Mouse (Mus musculus) activated CD4-positive, CD25-positive, alpha-beta regulatory T cell, adult 4 months (primary cell): ENCODE data around the gene Olfr573-ps1. TPM values are rescaled to one million over a fixed set of nuclear protein-coding genes. Genes with fewer than 3 reads are reported as not detected.

ENCODE experiments used
- ATAC-seq: one replicate; pipeline ENCODE4 v1.8.0; 2017
- polyA plus RNA-seq, 2 experiments: library from polyadenylated mRNA; unstranded; fragments of 100-300 nt; shearing (Covaris generic); gene quantifications; one replicate each; pipeline ENCODE4 v1.2.1; 2017

Olfr573-ps1 gene
- polyA plus RNA-seq = not detected

- ATAC-seq = no peak
Measured at GRCm38 (mm10) chr7:102942475-102942874, at the start of gene Olfr573-ps1. Gene Olfr573-ps1 (minus strand): TSS chr7:102942575.

DNA sequence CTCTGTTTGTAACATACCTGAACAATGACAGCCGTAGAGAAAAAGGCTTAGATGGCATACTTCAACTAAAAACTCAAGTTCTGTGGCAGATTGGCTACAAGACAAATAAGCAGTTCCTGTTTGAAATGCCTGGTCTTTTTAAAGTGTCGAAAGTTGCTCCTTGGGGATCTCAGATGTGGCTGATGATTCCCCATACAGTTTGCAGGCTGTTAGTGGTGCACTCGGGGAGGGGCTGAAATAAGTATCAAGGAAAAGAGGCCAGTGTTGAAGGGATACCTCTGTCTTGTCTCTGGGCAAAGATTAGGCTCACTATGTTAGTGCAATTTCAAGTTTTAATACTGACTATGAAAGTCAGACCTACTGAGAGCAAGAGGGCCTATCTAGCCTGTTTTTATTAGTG is 46.8 kb upstream of the Olfr573-ps1 start, which contains the start of gene Olfr578:
Gene Olfr578 (minus strand): TSS at position 101 of the 400 bp plus-strand sequence.
- no peak for ATAC-seq

DNA sequence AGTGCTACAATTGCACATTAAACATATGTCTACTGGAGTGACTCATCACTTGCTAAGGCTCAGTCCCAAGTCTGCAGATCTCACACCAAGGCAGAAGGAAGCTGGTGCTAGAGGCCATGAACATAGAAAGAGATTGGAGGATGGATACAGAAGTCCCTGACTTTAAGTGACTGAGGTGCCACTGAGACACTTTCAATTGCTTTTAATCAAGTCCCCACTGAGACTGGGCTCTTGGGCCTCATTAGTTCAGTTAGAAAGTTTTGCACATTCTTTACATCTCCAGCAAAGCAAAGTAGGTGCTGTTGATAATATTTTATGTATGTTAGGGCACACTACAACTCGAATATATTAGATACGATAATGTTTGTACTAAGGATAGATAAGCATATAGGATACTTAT is 33.5 kb upstream of the Olfr573-ps1 start, which contains the start of gene Olfr577:
Gene Olfr577 (minus strand): TSS at position 101 of the 400 bp plus-strand sequence.
- ATAC-seq = no peak

- no peak for ATAC-seq
Measured at GRCm38 (mm10) chr7:102974399-102974798, 32.0 kb upstream of the Olfr573-ps1 start.

- no peak for ATAC-seq
Measured at GRCm38 (mm10) chr7:102962360-102962759, 20.0 kb upstream of the Olfr573-ps1 start, which contains the start of gene Olfr576. Gene Olfr576 (plus strand): TSS chr7:102962660.

DNA sequence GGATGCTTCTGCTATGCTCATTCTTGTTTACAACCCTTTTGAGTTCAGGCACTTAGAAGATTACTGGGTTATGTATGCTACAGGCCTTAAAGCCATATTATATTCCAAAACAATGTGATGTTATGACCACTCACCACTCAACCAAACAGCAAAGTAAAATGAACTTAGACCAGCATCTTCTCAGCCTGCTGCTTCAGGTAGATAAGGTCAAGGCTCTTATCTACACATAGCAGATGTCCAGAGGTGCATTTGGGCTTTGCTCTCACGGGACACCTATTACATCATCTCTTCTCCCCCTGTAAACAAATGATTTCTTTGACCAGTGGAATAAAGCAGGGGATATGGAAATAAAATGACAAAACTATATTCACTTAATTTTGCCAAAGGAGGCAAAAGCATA is 16.2 kb upstream of the Olfr573-ps1 start, which contains the start of gene Olfr575:
Gene Olfr575 (minus strand): TSS at position 183 of the 400 bp plus-strand sequence.
- no peak for ATAC-seq

GRCm38 (mm10) chr7:102958137-102958536 is 15.8 kb upstream of the Olfr573-ps1 start:
- ATAC-seq = no peak

DNA sequence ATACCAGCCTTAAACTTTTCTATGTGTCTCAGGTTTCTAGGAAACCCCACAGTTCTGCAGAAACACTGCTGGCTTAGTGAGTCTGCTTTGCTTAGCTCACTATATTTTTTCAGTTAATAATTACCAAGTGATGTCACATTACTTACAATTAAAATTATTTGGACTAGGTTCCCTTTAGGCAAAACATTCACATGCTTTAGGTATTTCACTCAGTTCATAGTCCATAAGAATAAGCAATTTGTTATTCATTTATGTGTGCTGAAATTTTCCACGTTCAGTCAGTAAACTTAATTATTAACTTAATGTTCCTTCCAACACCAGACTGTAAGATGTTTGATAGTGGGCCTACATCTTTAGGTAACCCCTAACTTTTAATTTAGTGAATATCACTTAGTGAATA is 8.4 kb upstream of the Olfr573-ps1 start:
- ATAC-seq = no peak

- ATAC-seq = no peak
Measured at GRCm38 (mm10) chr7:102948167-102948566, 5.8 kb upstream of the Olfr573-ps1 start, which contains the start of gene Olfr574. Gene Olfr574 (plus strand): TSS chr7:102948467.

DNA sequence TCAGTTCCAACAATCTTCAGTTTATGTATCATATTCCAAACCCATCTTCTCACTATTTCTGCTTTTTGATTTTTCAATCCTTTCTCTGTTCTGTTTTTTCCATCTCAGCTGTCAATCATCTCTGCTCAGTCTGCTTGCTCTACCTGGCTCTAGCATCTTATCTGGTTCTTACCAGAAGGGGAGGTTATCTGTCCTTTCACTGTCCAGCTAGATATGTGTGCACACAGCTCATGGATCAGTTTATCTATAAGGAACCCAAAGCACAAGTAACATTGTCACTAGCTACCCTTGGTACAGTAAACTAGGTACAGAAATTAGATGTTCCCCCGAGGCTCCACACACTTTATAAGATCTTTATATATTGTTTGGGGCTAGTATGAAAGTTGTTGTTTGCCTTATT is 1.0 kb upstream of the Olfr573-ps1 start:
- no peak for ATAC-seq

DNA sequence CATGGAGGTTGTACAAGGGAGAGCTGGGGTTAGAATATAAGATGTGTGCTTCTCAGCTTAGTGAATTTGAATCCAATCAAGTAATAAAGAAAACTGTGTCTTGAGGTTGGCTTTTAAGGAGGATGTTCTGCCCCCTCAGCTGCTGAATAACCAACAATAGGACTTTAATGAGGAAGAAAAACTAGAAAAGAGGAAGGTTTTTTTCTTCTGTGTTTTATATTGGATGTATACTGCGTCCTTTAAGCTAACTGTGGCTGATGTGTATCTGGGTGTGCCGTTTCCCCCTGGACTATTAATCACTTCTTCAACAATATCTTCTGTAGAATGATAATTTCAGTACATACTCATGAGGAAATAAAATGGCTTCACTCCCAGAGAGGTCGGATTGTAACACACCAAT is 15.3 kb downstream of the Olfr573-ps1 start:
- ATAC-seq = no peak

GRCm38 (mm10) chr7:102924109-102924508 is 18.3 kb downstream of the Olfr573-ps1 start, which contains the start of gene Olfr572:
Gene Olfr572 (plus strand): TSS chr7:102924409.
- no peak for ATAC-seq

- ATAC-seq = no peak
Measured at GRCm38 (mm10) chr7:102919632-102920031, 22.7 kb downstream of the Olfr573-ps1 start.

GRCm38 (mm10) chr7:102917032-102917875 is 25.1 kb downstream of the Olfr573-ps1 start, which contains the start of gene Olfr571:
Gene Olfr571 (minus strand): TSS chr7:102917536.
- no peak for ATAC-seq

- no peak for ATAC-seq
Measured at GRCm38 (mm10) chr7:102916405-102916804, 26.0 kb downstream of the Olfr573-ps1 start.

GRCm38 (mm10) chr7:102915261-102915660 is 27.1 kb downstream of the Olfr573-ps1 start:
- ATAC-seq = no peak

Other genes with a start within 250 kb of the Olfr573-ps1 start
- gene Olfr557, start 246.7 kb downstream of the Olfr573-ps1 start, polyA plus RNA-seq = not detected
- not detected for gene Olfr558, start 240.4 kb downstream of the Olfr573-ps1 start, polyA plus RNA-seq
- not detected for gene Olfr33, start 223.5 kb downstream of the Olfr573-ps1 start, polyA plus RNA-seq
- not detected for gene Olfr559, start 215.1 kb downstream of the Olfr573-ps1 start, polyA plus RNA-seq
- gene Olfr560, start 183.2 kb downstream of the Olfr573-ps1 start, polyA plus RNA-seq = not detected
- gene Olfr78, start 183.1 kb downstream of the Olfr573-ps1 start, polyA plus RNA-seq = not detected
- gene Olfr561, start 171.4 kb downstream of the Olfr573-ps1 start, polyA plus RNA-seq = not detected
- gene Olfr564, start 139.1 kb downstream of the Olfr573-ps1 start, polyA plus RNA-seq = not detected
- gene Olfr566, start 83.8 kb downstream of the Olfr573-ps1 start, polyA plus RNA-seq = under 1 TPM in 1 of 2 experiments, not detected in 1; 0.16 TPM
- gene Olfr568, start 65.5 kb downstream of the Olfr573-ps1 start, polyA plus RNA-seq = not detected
- gene Olfr569, start 51.7 kb downstream of the Olfr573-ps1 start, polyA plus RNA-seq = not detected
- not detected for gene Olfr570, start 48.0 kb downstream of the Olfr573-ps1 start, polyA plus RNA-seq
- not detected for gene Olfr571, start 25.0 kb downstream of the Olfr573-ps1 start, polyA plus RNA-seq
- not detected for gene Olfr572, start 18.2 kb downstream of the Olfr573-ps1 start, polyA plus RNA-seq
- gene Olfr574, start 5.9 kb upstream of the Olfr573-ps1 start, polyA plus RNA-seq = not detected
- gene Olfr575, start 16.2 kb upstream of the Olfr573-ps1 start, polyA plus RNA-seq = not detected
- not detected for gene Olfr576, start 20.1 kb upstream of the Olfr573-ps1 start, polyA plus RNA-seq
- not detected for gene Olfr577, start 33.4 kb upstream of the Olfr573-ps1 start, polyA plus RNA-seq
- not detected for gene Olfr578, start 46.7 kb upstream of the Olfr573-ps1 start, polyA plus RNA-seq
- gene Olfr582, start 95.4 kb upstream of the Olfr573-ps1 start, polyA plus RNA-seq = not detected
- gene Olfr583, start 108.7 kb upstream of the Olfr573-ps1 start, polyA plus RNA-seq = not detected
- not detected for gene Olfr584, start 139.3 kb upstream of the Olfr573-ps1 start, polyA plus RNA-seq
- gene Olfr585, start 155.1 kb upstream of the Olfr573-ps1 start, polyA plus RNA-seq = not detected
- gene Olfr586, start 183.1 kb upstream of the Olfr573-ps1 start, polyA plus RNA-seq = not detected
- gene Olfr588-ps1, start 198.3 kb upstream of the Olfr573-ps1 start, polyA plus RNA-seq = under 1 TPM in 1 of 2 experiments, not detected in 1; 0.07 TPM
- not detected for gene Olfr589, start 213.8 kb upstream of the Olfr573-ps1 start, polyA plus RNA-seq
- gene Olfr591, start 235.8 kb upstream of the Olfr573-ps1 start, polyA plus RNA-seq = under 1 TPM in 1 of 2 experiments, not detected in 1; 0.09 TPM
- gene Olfr592, start 242.2 kb upstream of the Olfr573-ps1 start, polyA plus RNA-seq = not detected